Mouse (Mus musculus) embryonic facial prominence, embryonic 15.5 days (tissue): Measurements from ENCODE around the gene Schip1. TPM values are rescaled to one million over a fixed set of nuclear protein-coding genes. Genes with fewer than 3 reads are reported as not detected.

Source experiments
- ATAC-seq: fragments of 200-750 bp; cut with Nextera tagmentation; 2 replicates; pipeline ENCODE4 v1.8.0; 2017; ENCODE audit warnings: low read depth, moderate TSS enrichment; ENCODE audit not compliant: insufficient number of reproducible peaks, low FRiP score, low TSS enrichment
- H3K27ac ChIP-seq: fragments of 300-500 bp; sonication (generic); replicated peaks from 2 replicates; pipeline ENCODE4 v1.5.1; 2015; ENCODE audit warnings: mild to moderate bottlenecking, inconsistent platforms
- H3K27me3 ChIP-seq: fragments of 300-500 bp; sonication (generic); 2 replicates; pipeline ENCODE4 v1.6.1; 2015; ENCODE audit warnings: inconsistent platforms
- H3K36me3 ChIP-seq: fragments of 300-500 bp; sonication (generic); 2 replicates; pipeline ENCODE4 v1.6.1; 2015; ENCODE audit warnings: mild to moderate bottlenecking, inconsistent platforms
- H3K4me1 ChIP-seq: fragments of 300-500 bp; sonication (generic); 2 replicates; pipeline ENCODE4 v1.6.1; 2015; ENCODE audit warnings: inconsistent platforms
- H3K4me2 ChIP-seq: fragments of 300-500 bp; sonication (generic); replicated peaks from 2 replicates; pipeline ENCODE4 v1.6.1; 2015; ENCODE audit warnings: mild to moderate bottlenecking, inconsistent platforms
- H3K4me3 ChIP-seq: fragments of 300-500 bp; sonication (generic); replicated peaks from 2 replicates; pipeline ENCODE4 v1.5.1; 2015; ENCODE audit warnings: mild to moderate bottlenecking, inconsistent platforms
- H3K9ac ChIP-seq: fragments of 300-500 bp; sonication (generic); 2 replicates; pipeline ENCODE4 v1.6.1; 2015; ENCODE audit warnings: inconsistent platforms
- H3K9me3 ChIP-seq: fragments of 300-500 bp; sonication (generic); replicated peaks from 2 replicates; pipeline ENCODE4 v1.6.1; 2016; ENCODE audit warnings: inconsistent platforms
- WGBS: fragments of 180-500 bp; shearing (Covaris S2); methylation state at CpG from one replicate; pipeline ENCODE4 v1.1.7; 2015; 5-methylcytosine and 5-hydroxymethylcytosine counted together
- polyA plus RNA-seq: library from polyadenylated mRNA; unstranded; fragments of >200 nt; fragmentation: Nextera tagmentation; extraction: Ambion mirVana; gene quantifications from 2 replicates; pipeline ENCODE4 v1.2.1, GENCODE M21; 2015

The Schip1 gene
- polyA plus RNA-seq, 1 experiment from 2014 or later = 30.9 TPM

DNA sequence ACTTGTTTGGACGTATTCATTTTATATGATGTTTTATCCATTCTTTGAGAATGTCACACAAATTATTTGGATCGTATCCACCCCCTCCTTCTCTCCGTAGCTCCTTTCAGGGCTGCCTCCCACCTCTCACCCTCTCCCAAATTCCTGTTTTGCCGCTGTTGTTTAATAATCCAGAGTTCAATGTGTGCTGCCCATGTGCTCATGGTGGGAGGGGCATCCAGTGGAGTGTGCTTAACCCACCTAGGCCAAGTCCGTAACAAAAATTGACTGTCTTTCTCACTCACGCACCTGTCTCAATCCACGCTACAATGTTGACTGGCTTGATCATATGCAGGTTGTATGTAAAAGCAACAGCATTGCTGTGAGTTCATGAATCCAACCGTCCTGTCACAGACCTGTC lies 542.7 kb downstream of the Schip1 start:
- no peak for ATAC-seq
- WGBS = 85% methylated on average over 8 of the region's 8 CpGs

GRCm38 (mm10) chr3:68608848-68609497 lies 544.4 kb downstream of the Schip1 start:
- no peak overlapping the region for H3K9ac ChIP-seq
- no peaks in the 10 kb centered on the region for H3K4me1 ChIP-seq
- no peak overlapping the region for H3K4me2 ChIP-seq
- no peak overlapping the region for H3K4me3 ChIP-seq
- WGBS = 74% methylated on average over 19 of the region's 19 CpGs
- no peaks in the 10 kb centered on the region for H3K27me3 ChIP-seq
- no peaks in the 10 kb centered on the region for H3K36me3 ChIP-seq
- peak; percentile 43; the same call in 1 of the 2 replicates for ATAC-seq
- no peaks in the 10 kb centered on the region for H3K9me3 ChIP-seq
- no peak overlapping the region for H3K27ac ChIP-seq

More for the DNA sequence above, 542.7 kb downstream of the Schip1 start:
- Histone ChIP-seq H3K9ac (no peak overlapping the region), H3K9me3 (no peaks in the 10 kb centered on the region), H3K4me2 (no peak overlapping the region), H3K27ac (no peak overlapping the region), H3K27me3 (no peaks in the 10 kb centered on the region), H3K36me3 (no peaks in the 10 kb centered on the region), H3K4me1 (no peaks in the 10 kb centered on the region), H3K4me3 (no peak overlapping the region)

- Histone ChIP-seq H3K9me3 (no peaks in the 10 kb centered on the region), H3K9ac (no peak overlapping the region), H3K4me1 (no peaks in the 10 kb centered on the region), H3K36me3 (no peaks in the 10 kb centered on the region), H3K4me2 (no peak overlapping the region), H3K27ac (no peak overlapping the region), H3K4me3 (no peak overlapping the region), H3K27me3 (no peaks in the 10 kb centered on the region)
- no peak for ATAC-seq
- WGBS = 67% methylated on average over 6 of the region's 6 CpGs
Observed at GRCm38 (mm10) chr3:68610011-68610410, 545.4 kb downstream of the Schip1 start.

DNA sequence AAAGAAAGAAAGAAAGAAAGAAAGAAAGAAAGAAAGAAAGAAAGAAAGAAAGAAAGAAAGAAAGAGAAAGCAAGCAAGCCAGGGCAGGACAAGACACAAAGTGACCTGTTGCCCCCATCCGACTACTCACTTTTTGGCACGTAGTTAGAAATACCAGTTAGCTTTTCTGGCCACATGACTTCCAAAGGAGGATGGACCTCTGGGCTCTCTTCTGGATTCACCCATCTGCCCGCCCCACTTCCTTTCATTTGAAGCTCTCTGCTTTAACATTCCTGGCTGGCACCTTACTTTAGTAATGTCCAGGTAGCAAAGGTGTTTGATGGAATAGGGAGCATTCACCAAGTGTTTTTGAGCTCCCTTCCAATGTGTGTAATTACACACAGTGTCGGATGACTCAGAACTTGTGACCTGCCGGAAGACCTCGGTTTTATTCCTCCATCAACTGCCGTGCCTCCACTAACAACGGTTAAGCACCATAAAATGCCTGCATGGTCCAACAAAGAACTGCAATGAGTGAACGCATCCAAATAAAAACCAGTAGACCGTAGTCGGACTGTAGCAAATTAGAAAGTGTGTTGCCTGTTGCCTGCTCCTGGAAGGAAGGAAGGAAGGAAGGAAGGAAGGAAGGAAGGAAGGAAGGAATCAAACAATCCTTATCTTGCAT lies 546.1 kb downstream of the Schip1 start:
- no peaks in the 10 kb centered on the region for H3K4me1 ChIP-seq
- no peaks in the 10 kb centered on the region for H3K27me3 ChIP-seq
- H3K9ac ChIP-seq = no peak overlapping the region
- no peaks in the 10 kb centered on the region for H3K9me3 ChIP-seq
- no peak overlapping the region for H3K27ac ChIP-seq
- 81% methylated on average over 11 of the region's 11 CpGs for WGBS
- ATAC-seq = no peak
- no peak overlapping the region for H3K4me2 ChIP-seq
- no peak overlapping the region for H3K4me3 ChIP-seq
- no peaks in the 10 kb centered on the region for H3K36me3 ChIP-seq

DNA sequence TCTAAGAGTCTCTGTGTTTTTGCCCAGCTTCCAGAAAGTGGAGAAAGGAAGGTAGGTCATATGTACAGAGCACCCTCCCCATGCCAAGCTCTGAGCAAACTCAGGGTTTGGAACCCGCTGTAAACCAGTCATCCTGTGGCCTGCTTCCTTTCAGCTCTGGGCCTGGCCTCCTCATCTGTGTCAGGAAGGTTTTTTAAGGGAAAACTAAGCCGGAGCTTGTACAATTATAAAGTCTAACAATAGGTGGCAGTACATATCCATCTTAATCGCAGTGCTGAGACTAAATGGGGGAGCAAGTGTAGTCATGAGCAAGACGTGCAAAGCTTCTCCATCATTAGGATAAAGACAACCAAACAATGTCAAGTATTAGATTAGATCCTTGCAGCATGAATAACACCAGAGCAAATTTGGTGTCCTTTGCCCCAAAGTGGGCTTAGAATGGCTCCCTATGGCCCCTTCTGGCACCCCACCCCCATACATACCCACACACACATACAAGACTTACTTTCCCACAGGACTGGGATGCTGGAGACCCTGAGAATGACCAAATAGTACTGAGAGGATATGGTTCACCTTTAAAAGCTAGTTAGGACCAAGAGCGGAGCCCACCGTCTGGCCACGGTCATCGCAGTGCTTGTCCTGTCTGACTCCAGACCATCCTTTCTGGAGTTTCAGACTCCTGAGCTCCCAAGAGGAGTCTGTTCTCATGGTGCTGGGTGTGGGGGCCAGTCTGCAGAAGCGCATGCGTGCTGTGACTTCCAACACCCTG lies 550.6 kb downstream of the Schip1 start:
- 72% methylated on average over 10 of the region's 10 CpGs for WGBS
- Histone ChIP-seq H3K4me3 (no peak overlapping the region), H3K4me1 (no peaks in the 10 kb centered on the region), H3K4me2 (no peak overlapping the region), H3K27ac (no peak overlapping the region), H3K9ac (no peak overlapping the region), H3K36me3 (no peaks in the 10 kb centered on the region), H3K27me3 (no peaks in the 10 kb centered on the region), H3K9me3 (no peaks in the 10 kb centered on the region)
- ATAC-seq = no peak

DNA sequence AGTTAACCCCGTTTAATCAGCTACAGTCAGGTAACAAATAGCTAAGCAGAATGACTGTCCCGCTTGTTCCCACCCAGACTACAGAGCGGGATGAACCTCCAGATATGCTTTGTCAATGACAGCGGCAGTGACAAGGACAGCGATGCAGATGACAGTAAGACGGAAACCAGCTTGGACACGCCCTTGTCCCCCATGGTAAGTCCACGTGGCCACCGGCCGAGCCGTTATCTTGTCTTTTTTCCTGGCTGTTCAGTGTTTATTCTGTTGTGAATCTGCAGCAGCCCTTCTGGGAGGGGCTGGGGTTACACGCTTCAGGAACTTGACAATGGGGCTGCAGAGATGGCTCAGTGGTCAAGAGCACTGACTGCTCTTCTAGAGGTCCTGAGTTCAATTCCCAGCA lies 551.8 kb downstream of the Schip1 start:
- Histone ChIP-seq H3K27ac (no peak overlapping the region), H3K9me3 (no peaks in the 10 kb centered on the region), H3K9ac (no peak overlapping the region), H3K4me2 (no peak overlapping the region), H3K4me1 (no peaks in the 10 kb centered on the region), H3K36me3 (no peaks in the 10 kb centered on the region), H3K27me3 (no peaks in the 10 kb centered on the region), H3K4me3 (no peak overlapping the region)
- ATAC-seq = no peak
- WGBS = 90% methylated on average over 12 of the region's 12 CpGs

DNA sequence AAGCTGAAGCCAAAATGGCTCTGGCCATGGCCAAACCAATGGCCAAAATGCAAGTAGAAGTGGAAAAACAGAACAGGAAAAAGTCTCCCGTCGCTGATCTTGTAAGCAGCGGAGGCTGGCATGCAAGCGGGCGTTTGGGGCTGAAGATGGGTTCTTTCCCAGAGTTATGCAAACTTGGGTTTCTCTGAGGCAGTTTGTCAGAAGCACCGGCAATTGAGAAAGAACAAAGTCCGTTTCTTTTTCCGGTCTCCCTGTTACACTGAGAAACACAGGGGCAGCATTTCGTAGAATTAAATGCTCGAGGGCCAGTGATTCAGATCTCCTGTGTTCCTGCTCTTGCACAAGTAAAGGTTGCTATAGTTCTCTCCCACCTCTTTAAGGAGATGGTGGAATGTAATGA lies 553.1 kb downstream of the Schip1 start:
- no peaks in the 10 kb centered on the region for H3K4me1 ChIP-seq
- WGBS = 84% methylated on average over 10 of the region's 10 CpGs
- no peaks in the 10 kb centered on the region for H3K36me3 ChIP-seq
- no peak for ATAC-seq
- no peak overlapping the region for H3K9ac ChIP-seq
- no peak overlapping the region for H3K27ac ChIP-seq
- no peaks in the 10 kb centered on the region for H3K27me3 ChIP-seq
- H3K9me3 ChIP-seq = no peaks in the 10 kb centered on the region
- no peak overlapping the region for H3K4me2 ChIP-seq
- H3K4me3 ChIP-seq = no peak overlapping the region

DNA sequence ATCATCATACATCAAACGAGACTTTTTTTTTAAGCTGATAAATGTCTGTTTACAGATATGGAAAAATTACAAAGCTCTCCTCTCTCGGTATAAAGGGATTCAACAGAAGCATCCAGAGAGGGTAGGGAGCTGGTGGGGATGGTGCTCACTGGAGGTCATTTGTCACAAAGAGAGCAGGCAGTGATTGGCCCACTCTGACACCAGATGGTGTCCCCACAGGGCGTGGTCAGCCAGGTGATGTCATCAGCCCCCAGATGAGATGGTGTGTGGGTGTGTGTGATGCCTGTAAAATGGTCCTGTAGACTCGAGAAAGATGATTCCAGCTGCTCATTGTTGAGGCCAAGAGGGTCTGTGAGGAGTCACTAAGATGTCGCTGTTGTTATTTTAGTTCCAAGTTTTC lies 554.5 kb downstream of the Schip1 start:
- Histone ChIP-seq H3K4me1 (no peaks in the 10 kb centered on the region), H3K27ac (no peak overlapping the region), H3K9me3 (no peaks in the 10 kb centered on the region), H3K4me2 (no peak overlapping the region), H3K36me3 (no peaks in the 10 kb centered on the region), H3K9ac (no peak overlapping the region), H3K4me3 (no peak overlapping the region), H3K27me3 (no peaks in the 10 kb centered on the region)
- WGBS = 70% methylated on average over 5 of the region's 5 CpGs
- no peak for ATAC-seq

DNA sequence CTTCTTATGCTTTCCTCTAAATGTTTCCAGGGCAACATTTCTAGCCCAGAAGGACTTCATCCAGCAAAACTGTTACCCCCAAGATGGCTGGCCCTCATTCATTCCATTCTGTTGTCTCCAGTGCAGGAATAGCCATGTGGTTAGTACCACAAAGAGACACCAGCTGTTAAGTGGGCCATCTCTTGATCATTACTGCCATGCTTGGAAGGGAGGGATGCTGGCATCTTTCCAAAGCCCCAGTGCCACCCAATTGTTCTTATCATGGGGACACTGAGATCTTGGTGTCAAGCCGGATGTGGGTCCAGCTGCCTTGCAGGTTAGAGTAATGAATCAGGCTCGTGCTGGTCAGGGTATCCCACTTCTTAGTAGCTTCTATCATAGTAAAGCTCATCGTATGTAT lies 557.4 kb downstream of the Schip1 start:
- no peak overlapping the region for H3K9ac ChIP-seq
- H3K27ac ChIP-seq = no peak overlapping the region
- WGBS = 89% methylated on average over 3 of the region's 3 CpGs
- H3K4me2 ChIP-seq = no peak overlapping the region
- no peak overlapping the region for H3K4me3 ChIP-seq
- no peaks in the 10 kb centered on the region for H3K4me1 ChIP-seq
- no peak for ATAC-seq
- no peaks in the 10 kb centered on the region for H3K36me3 ChIP-seq
- H3K27me3 ChIP-seq = no peaks in the 10 kb centered on the region
- H3K9me3 ChIP-seq = no peaks in the 10 kb centered on the region

DNA sequence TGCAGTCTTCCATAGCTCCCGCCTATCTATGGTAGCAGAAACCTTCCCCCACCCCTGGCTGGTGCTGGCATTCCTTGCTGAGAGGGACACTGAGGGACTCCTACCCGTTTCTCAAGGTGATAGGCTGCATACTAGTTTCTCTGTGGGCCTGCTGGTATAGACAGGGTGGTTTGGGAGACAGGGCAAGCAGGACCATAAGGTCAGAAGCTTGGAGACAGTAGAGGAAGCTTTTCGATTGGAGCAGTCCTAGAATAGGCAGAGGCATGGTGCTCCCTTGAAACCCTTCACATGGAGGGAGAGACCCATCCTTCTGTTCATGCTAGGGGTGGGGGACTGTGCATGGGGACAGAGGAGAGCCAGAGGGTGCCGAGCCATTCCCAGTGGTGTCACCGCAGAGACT lies 558.4 kb downstream of the Schip1 start:
- H3K4me1 ChIP-seq = no peaks in the 10 kb centered on the region
- H3K27me3 ChIP-seq = no peaks in the 10 kb centered on the region
- 83% methylated on average over 5 of the region's 5 CpGs for WGBS
- no peak overlapping the region for H3K9ac ChIP-seq
- no peak overlapping the region for H3K4me3 ChIP-seq
- ATAC-seq = no peak
- H3K9me3 ChIP-seq = no peaks in the 10 kb centered on the region
- H3K4me2 ChIP-seq = no peak overlapping the region
- H3K27ac ChIP-seq = no peak overlapping the region
- H3K36me3 ChIP-seq = no peaks in the 10 kb centered on the region

GRCm38 (mm10) chr3:68624471-68624870 lies 559.9 kb downstream of the Schip1 start:
- Histone ChIP-seq H3K27me3 (no peaks in the 10 kb centered on the region), H3K36me3 (no peaks in the 10 kb centered on the region), H3K4me2 (no peak overlapping the region), H3K9me3 (no peaks in the 10 kb centered on the region), H3K4me1 (no peaks in the 10 kb centered on the region), H3K27ac (no peak overlapping the region), H3K9ac (no peak overlapping the region), H3K4me3 (no peak overlapping the region)
- WGBS = 72% methylated on average over 6 of the region's 6 CpGs
- ATAC-seq = peak; percentile 4; the same call in 1 of the 2 replicates
